Mouse (Mus musculus) embryonic fibroblast, embryonic 13.5 days (primary cell): ENCODE measurements at regions not wholly inside any gene's neighbourhood (a gene's known extent, or its start where the extent isn't known, plus 50 kb on each side); places are given as distances from the start of the nearest gene placed in this dataset.

Source experiments
- H3K27ac ChIP-seq: 2 replicates; pipeline ENCODE4 v1.5.1; 2012; ENCODE audit warnings: low read length, control low read depth, inconsistent platforms; ENCODE audit not compliant: insufficient read depth
- H3K4me1 ChIP-seq: 2 replicates; pipeline ENCODE4 v1.6.1; 2011; ENCODE audit warnings: low read length; ENCODE audit not compliant: control insufficient read depth, insufficient read depth
- H3K4me3 ChIP-seq: 2 replicates; pipeline ENCODE4 v1.5.1; 2011; ENCODE audit warnings: mild to moderate bottlenecking, control low read depth, low read length; ENCODE audit not compliant: insufficient read depth
- CTCF ChIP-seq: IDR thresholded peaks from 2 replicates; pipeline ENCODE4 v1.5.1; 2011; ENCODE audit warnings: mild to moderate bottlenecking, control low read depth, low read length, moderate library complexity, borderline replicate concordance; ENCODE audit not compliant: insufficient read depth
- POLR2A ChIP-seq: IDR thresholded peaks from 2 replicates; pipeline ENCODE4 v1.6.1; 2011; ENCODE audit warnings: low read depth, mild to moderate bottlenecking, control low read depth, low read length, moderate library complexity

GRCm38 (mm10) chr9:32048941-32049340 is 67.0 kb upstream of the Arhgap32 start:
- Histone ChIP-seq H3K4me1 (no peaks in the 10 kb centered on the region), H3K27ac (no peak overlapping the region), H3K4me3 (no peak overlapping the region)
- no peak for TF ChIP-seq CTCF
- TF ChIP-seq POLR2A = no peak

DNA sequence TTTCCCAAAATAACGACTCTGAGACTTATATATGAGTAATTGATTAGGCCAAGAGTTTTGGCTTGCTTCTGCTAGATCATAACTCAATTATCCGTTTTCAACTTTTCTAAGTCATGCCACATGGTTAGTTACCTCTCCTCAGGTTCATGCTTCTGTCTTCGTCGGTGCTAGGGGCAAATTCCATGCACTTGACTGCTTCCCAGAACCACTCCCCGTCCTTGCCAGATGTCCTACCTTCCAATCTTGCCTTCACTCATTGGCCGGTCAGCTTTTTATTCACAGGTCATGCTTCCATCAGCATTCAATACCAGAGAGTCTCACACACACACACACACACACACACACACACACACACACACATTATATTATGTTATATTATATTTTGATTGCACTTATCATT is 66.4 kb upstream of the Arhgap32 start:
- TF ChIP-seq CTCF = no peak
- TF ChIP-seq POLR2A = no peak
- no peak overlapping the region for H3K27ac ChIP-seq
- no peaks in the 10 kb centered on the region for H3K4me1 ChIP-seq
- no peak overlapping the region for H3K4me3 ChIP-seq

DNA sequence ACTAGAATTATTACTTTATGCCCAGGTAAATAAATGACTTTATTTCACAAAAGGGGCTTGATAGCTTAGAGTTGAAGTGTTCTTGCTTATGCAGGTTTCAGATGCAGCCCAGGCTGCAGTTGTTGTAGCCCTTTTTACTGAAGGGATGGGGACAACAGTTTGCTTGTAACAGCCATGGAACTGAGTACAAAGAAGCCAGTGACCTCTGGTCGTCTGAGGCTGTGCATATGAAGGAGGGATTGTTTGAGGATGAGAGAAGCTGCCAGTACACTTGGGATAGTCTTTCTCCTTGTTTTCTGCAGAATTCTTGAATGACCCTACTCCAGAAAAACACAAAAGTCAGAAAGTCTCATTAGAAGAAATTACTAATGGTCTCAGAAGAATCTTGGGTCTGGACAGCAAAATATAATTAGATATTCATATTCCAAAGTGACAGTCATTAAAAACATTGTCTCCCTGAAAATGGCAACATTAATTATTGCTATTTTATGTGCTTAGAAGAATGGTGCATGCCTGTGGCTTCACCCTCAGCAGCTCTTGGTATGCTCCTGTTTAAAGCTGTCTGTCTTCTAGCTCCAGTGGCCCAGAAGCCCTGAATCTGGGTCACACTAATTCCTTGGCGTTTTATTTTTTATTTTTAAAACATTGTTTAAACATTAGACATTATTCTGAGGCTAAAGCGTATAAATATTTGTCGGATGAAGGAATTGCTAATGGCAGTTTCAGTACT is 61.9 kb upstream of the Arhgap32 start:
- Histone ChIP-seq H3K27ac (no peak overlapping the region), H3K4me1 (peaks cover 2% of the 10 kb centered on the region; the same call in 1 of the 2 replicates), H3K4me3 (no peak overlapping the region)
- no peak for TF ChIP-seq CTCF
- TF ChIP-seq POLR2A = no peak

DNA sequence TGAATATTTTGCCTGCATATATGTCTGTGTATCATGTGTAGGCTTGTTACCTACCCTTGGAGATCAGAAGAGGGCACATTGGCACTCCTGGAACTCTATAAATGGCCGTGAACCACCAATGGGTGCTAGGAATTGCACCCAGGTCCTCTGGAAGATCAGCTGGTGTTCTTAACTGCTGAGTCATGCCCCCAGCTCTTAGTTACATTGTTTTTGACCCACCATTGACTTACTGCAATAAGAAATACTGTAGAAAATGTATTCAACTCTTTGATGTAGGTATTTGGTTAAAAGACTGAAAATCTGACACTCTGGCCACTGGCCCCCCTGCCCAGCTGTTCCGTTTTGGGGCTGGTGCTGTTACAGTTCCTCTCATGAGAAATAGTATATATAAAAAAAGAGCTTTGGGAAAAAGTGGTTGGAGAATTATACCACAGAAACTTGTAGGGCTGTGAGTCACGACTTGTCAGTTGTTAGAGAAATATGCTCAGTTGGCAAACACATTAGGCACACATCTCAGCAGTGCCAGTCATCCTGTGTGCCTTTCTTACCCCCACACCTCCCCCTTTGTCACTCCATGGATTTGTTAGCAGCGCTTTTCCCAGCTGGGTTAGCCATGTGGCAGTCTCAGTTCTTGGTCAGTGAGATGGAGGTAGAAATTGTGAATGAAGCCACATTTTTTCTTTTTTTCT is 58.4 kb upstream of the Arhgap32 start:
- peaks cover 2% of the 10 kb centered on the region; the same call in 1 of the 2 replicates for H3K4me1 ChIP-seq
- peak overlapping the region; percentile 23; the same call in 1 of the 2 replicates for H3K27ac ChIP-seq
- TF ChIP-seq CTCF = no peak
- no peak for TF ChIP-seq POLR2A
- no peak overlapping the region for H3K4me3 ChIP-seq

- no peak overlapping the region for H3K27ac ChIP-seq
- H3K4me1 ChIP-seq = peaks cover 1% of the 10 kb centered on the region; the same call in 1 of the 2 replicates
- no peak overlapping the region for H3K4me3 ChIP-seq
- TF ChIP-seq CTCF (no peak), POLR2A (no peak)
Measured at GRCm38 (mm10) chr9:32062740-32063139, 53.2 kb upstream of the Arhgap32 start.

GRCm38 (mm10) chr9:32063541-32063940 is 52.4 kb upstream of the Arhgap32 start:
- TF ChIP-seq POLR2A (no peak), CTCF (no peak)
- no peak overlapping the region for H3K4me3 ChIP-seq
- H3K27ac ChIP-seq = no peak overlapping the region
- H3K4me1 ChIP-seq = no peaks in the 10 kb centered on the region

- no peak for TF ChIP-seq POLR2A
- no peak for TF ChIP-seq CTCF
- H3K4me1 ChIP-seq = no peaks in the 10 kb centered on the region
- H3K27ac ChIP-seq = no peak overlapping the region
- no peak overlapping the region for H3K4me3 ChIP-seq
Measured at GRCm38 (mm10) chr9:32064007-32064550, 51.9 kb upstream of the Arhgap32 start.
